Mouse (Mus musculus): ENCODE results near the gene Tdrd9. TPM values are rescaled to one million over a fixed set of nuclear protein-coding genes. Genes with fewer than 3 reads are reported as not detected.

The Tdrd9 gene
- total and polyA plus RNA-seq, 3 experiments = 28.9 to 46.5 TPM; not detected in 1

DNA sequence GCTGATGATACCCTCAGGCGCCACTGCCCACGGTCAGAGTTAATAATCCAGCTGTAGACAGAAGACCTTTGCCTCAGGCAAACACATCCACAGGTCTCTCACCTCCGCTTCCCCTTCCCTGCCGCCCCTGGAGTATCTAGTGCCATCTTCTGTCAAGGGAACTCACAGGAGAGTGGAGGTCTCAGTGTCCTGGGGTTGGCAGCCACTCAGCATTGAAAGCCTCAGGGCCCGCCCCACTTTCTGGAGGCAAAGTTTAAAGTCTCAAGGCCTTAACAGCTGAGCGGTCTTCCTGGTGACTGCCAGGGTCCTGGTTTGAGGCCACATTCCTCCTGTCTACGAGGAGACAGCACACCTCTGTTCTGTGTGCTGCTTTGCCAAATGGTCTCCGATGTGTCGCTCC is 138.3 kb downstream of the Tdrd9 start:
- Histone ChIP-seq H3K4me3 (ENCODE audit: control insufficient read depth in 1 of 2, insufficient read depth in 1 of 2, low read depth in 2 of 2, low read length in 2 of 2) (no peak overlapping the region), H3K9me3 (replicated peaks; ENCODE audit: insufficient read depth, low read length) (no peaks in the 10 kb centered on the region; the same call in 1 of the 2 replicates), H3K27me3 (ENCODE audit: control insufficient read depth in 1 of 2, insufficient read depth in 2 of 2, low read length in 2 of 2) (no peaks in the 10 kb centered on the region), H3K4me1 (ENCODE audit: control insufficient read depth in 1 of 2, insufficient read depth in 2 of 2, low read length in 2 of 2) (no peaks in the 10 kb centered on the region), H3K79me2 (ENCODE audit: control insufficient read depth, insufficient read depth, low read length, poor library complexity) (no peaks in the 10 kb centered on the region), H3K9ac (ENCODE audit: control insufficient read depth, low read depth, low read length, poor library complexity, severe bottlenecking) (no peak overlapping the region), H3K36me3 (ENCODE audit: control insufficient read depth in 1 of 2, insufficient read depth in 2 of 2, low read length in 2 of 2) (no peaks in the 10 kb centered on the region), H3K27ac (ENCODE audit: control insufficient read depth, low read depth, low read length) (no peak overlapping the region)
- no peak for DNase-seq (ENCODE audit: low read depth, low spot score)
- TF ChIP-seq ZMIZ1 (IDR thresholded peaks at IDR 0.05; ENCODE audit: low read depth, low read length) (no peak), HCFC1 (IDR thresholded peaks at IDR 0.05; ENCODE audit: low read depth, low read length) (no peak), MYC (IDR thresholded peaks at IDR 0.05; ENCODE audit: low read depth, low read length) (no peak), ZNF384 (IDR thresholded peaks at IDR 0.05; ENCODE audit: low read depth, low read length) (no peak), MYB (IDR thresholded peaks at IDR 0.05; ENCODE audit: low read depth, low read length) (no peak), MAFK (IDR thresholded peaks at IDR 0.05; ENCODE audit: borderline replicate concordance, low read depth, low read length) (no peak)

GRCm38 (mm10) chr12:112111323-112111722 is 140.0 kb downstream of the Tdrd9 start:
- TF ChIP-seq CHD1 (IDR thresholded peaks at IDR 0.05; ENCODE audit: low read depth, low read length) (no peak), MYB (IDR thresholded peaks at IDR 0.05; ENCODE audit: low read depth, low read length) (no peak), NELFE (IDR thresholded peaks at IDR 0.05; ENCODE audit: low read depth, low read length) (no peak), RAD21 (IDR thresholded peaks at IDR 0.05; ENCODE audit: low read depth, low read length) (no peak)
- Histone ChIP-seq H3K4me3 (ENCODE audit: control insufficient read depth in 1 of 2, insufficient read depth in 1 of 2, low read depth in 2 of 2, low read length in 2 of 2) (no peak overlapping the region), H3K4me1 (ENCODE audit: control insufficient read depth in 1 of 2, insufficient read depth in 2 of 2, low read length in 2 of 2) (no peaks in the 10 kb centered on the region), H3K9me3 (replicated peaks; ENCODE audit: insufficient read depth, low read length) (no peaks in the 10 kb centered on the region; the same call in 1 of the 2 replicates), H3K27me3 (ENCODE audit: control insufficient read depth in 1 of 2, insufficient read depth in 2 of 2, low read length in 2 of 2) (no peaks in the 10 kb centered on the region), H3K27ac (ENCODE audit: control insufficient read depth, low read depth, low read length) (no peak overlapping the region), H3K36me3 (ENCODE audit: control insufficient read depth in 1 of 2, insufficient read depth in 2 of 2, low read length in 2 of 2) (no peaks in the 10 kb centered on the region), H3K9ac (ENCODE audit: control insufficient read depth, low read depth, low read length, poor library complexity, severe bottlenecking) (no peak overlapping the region), H3K79me2 (ENCODE audit: control insufficient read depth, insufficient read depth, low read length, poor library complexity) (no peaks in the 10 kb centered on the region)
- DNase-seq (ENCODE audit: low read depth, low spot score) = no peak

DNA sequence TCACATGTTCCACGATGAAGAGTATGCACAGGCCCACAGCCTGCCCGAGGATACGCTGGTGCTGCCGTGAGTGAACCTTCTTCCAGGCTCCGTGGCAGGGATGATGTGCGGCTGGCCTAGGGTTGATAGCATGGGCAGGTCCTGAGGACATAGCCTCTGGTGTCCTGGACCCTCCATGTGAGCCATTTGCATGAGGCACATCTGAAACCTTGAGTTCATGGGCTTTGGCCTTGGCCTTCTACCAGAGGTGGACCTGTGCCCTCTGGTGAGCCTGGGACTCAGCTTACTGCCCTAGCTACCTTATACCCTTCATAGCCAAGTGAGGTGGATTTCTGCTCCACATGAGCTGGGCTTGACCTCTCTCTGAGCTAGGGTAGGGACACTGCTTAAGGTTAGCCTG is 140.9 kb downstream of the Tdrd9 start:
- Histone ChIP-seq H3K9me3 (replicated peaks; ENCODE audit: insufficient read depth, low read length) (no peaks in the 10 kb centered on the region; the same call in 1 of the 2 replicates), H3K79me2 (ENCODE audit: control insufficient read depth, insufficient read depth, low read length, poor library complexity) (no peaks in the 10 kb centered on the region), H3K27me3 (ENCODE audit: control insufficient read depth in 1 of 2, insufficient read depth in 2 of 2, low read length in 2 of 2) (no peaks in the 10 kb centered on the region), H3K36me3 (ENCODE audit: control insufficient read depth in 1 of 2, insufficient read depth in 2 of 2, low read length in 2 of 2) (no peaks in the 10 kb centered on the region), H3K4me3 (ENCODE audit: control insufficient read depth in 1 of 2, insufficient read depth in 1 of 2, low read depth in 2 of 2, low read length in 2 of 2) (no peak overlapping the region), H3K9ac (ENCODE audit: control insufficient read depth, low read depth, low read length, poor library complexity, severe bottlenecking) (no peak overlapping the region), H3K27ac (ENCODE audit: control insufficient read depth, low read depth, low read length) (no peak overlapping the region), H3K4me1 (ENCODE audit: control insufficient read depth in 1 of 2, insufficient read depth in 2 of 2, low read length in 2 of 2) (no peaks in the 10 kb centered on the region)
- TF ChIP-seq POLR2AphosphoS5 (IDR thresholded peaks at IDR 0.05; ENCODE audit: borderline replicate concordance, low read depth, low read length) (no peak), MYB (IDR thresholded peaks at IDR 0.05; ENCODE audit: low read depth, low read length) (no peak), RAD21 (IDR thresholded peaks at IDR 0.05; ENCODE audit: low read depth, low read length) (no peak), TBP (IDR thresholded peaks at IDR 0.05; ENCODE audit: low read depth, low read length) (no peak), GATA1 (IDR thresholded peaks at IDR 0.05; ENCODE audit: low read depth, low read length) (no peak), CHD1 (IDR thresholded peaks at IDR 0.05; ENCODE audit: low read depth, low read length) (no peak), UBTF (IDR thresholded peaks at IDR 0.05; ENCODE audit: borderline replicate concordance, insufficient read depth, low read depth, low read length) (no peak), ZNF384 (IDR thresholded peaks at IDR 0.05; ENCODE audit: low read depth, low read length) (no peak), SIN3A (IDR thresholded peaks at IDR 0.05; ENCODE audit: low read length) (no peak), RCOR1 (IDR thresholded peaks at IDR 0.05; ENCODE audit: low read depth, low read length) (no peak), MEF2A (IDR thresholded peaks at IDR 0.05; ENCODE audit: extremely low read depth, insufficient replicate concordance, low read depth, low read length, poor library complexity, severe bottlenecking) (no peak), EP300 (IDR thresholded peaks at IDR 0.05; ENCODE audit: low read depth in 1 of 2, low read length in 2 of 2) (no peak), ZKSCAN1 (IDR thresholded peaks at IDR 0.05; ENCODE audit: low read depth, low read length) (no peak)
- no peak for DNase-seq (ENCODE audit: low read depth, low spot score)
